Mouse (Mus musculus) lung, postnatal 0 days (tissue): ENCODE data around the gene Mindy4.

Experiments
- CTCF ChIP-seq: IDR thresholded peaks from 2 replicates; pipeline ENCODE4 v1.5.1; 2016; ENCODE audit warnings: antibody characterized with exemption, mild to moderate bottlenecking
- EP300 ChIP-seq: IDR thresholded peaks from 2 replicates; pipeline ENCODE4 v1.6.1; 2016; ENCODE audit warnings: antibody characterized with exemption, mild to moderate bottlenecking, control low read depth

- TF ChIP-seq EP300: no peak
- TF ChIP-seq CTCF: no peak
Measured at GRCm38 (mm10) chr6:55332773-55333109, 129.6 kb downstream of the Mindy4 start.
